Mouse (Mus musculus) c-Kit-positive CD71-positive TER-119-positive erythroid progenitor cells, embryonic 14.5 days (primary cell): ENCODE results near the gene Akap9.
"Not testable (repeated sequence)": the region's sequence is repeated elsewhere in the genome, so short reads cannot be mapped to it uniquely, and the experiment has no call there.

Source experiments
- DNase-seq: peaks from one replicate; pipeline ENCODE4 v3.0.0-alpha.2; 2013; ENCODE audit warnings: low spot score

The Akap9 gene

DNA sequence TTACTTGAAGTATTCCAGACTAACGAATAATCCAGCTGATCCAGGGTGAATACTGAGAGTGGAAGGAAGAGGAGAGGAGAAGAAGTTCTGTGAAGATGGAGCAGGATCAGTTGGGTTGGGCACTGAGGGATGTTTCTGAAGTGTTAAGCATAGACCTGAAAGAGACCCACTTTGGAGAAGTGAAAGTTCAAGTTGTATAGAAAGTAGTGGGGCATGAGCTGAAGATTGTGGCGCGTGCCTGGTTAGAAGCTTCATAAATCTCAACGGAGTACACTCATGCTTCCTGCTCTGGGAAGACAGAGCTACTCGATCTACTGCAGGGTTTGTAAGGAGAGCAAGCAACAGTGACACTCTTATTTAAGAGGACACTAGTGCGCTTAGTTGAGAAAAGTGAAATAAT is 41.3 kb downstream of the Akap9 start:
- DNase-seq, result no peak

GRCm38 (mm10) chr5:3970936-3971335 is 43.1 kb downstream of the Akap9 start:
- no peak for DNase-seq

DNA sequence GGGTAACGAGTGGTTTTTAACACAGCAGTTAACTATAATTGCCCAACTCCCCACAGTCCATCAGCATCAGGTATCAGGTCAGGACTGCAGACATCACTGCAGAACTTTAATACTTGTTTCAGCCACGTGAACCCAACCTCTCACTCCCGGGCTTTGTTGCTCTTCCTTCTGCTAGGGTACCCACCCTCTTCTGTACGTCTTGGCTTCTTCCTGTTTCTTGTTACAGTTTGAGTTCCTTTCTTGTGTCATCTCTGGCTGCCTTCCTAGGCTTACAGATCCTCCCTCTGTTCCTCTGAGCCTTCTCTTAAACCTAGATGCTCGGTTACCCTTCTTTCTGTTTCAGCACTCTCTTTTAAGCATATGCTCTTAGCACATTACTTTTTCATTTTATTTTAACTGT is 45.9 kb downstream of the Akap9 start:
- DNase-seq, result no peak

DNA sequence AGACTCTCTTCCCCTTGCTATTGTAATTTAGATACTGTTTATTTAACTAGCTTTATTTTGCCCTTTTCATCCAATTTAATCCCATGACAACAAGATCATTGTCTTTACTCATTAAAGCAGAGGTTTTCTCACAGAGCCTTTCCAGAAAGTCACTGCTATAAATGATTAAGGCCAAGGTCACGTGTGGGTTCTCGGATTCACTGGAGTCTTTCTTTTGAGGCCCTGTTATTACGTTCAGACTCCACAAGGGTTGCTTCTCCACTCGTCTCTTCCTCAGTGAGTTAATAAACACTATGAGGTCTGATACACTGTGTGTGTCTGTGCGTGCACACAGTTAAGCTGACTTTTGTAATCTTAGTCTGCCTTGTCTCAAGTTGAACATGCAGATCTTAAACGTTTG is 47.0 kb downstream of the Akap9 start:
- no peak for DNase-seq

DNA sequence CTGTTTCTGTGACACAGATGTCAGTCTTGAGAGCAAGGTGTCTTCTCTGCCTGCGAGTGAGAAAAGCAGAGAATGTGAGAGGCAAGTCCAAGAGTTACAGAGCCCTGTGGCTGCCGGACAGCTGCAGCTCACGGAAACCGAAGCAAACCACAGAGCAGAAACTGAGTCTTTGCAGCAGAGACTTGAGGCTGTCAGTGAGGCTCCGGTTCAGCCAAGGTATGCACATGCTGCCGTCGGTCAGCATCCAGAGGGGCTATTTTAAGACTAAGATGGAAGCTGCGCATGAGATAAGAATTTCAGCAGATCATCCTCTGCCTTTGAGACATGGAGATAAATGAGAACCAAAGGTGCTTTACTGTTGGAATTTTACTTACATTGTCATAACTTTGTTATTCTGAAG is 48.3 kb downstream of the Akap9 start:
- no peak for DNase-seq

GRCm38 (mm10) chr5:3977904-3978303 is 50.0 kb downstream of the Akap9 start:
- no peak for DNase-seq

GRCm38 (mm10) chr5:3989608-3990007 is 61.8 kb downstream of the Akap9 start:
- DNase-seq, result no peak

DNA sequence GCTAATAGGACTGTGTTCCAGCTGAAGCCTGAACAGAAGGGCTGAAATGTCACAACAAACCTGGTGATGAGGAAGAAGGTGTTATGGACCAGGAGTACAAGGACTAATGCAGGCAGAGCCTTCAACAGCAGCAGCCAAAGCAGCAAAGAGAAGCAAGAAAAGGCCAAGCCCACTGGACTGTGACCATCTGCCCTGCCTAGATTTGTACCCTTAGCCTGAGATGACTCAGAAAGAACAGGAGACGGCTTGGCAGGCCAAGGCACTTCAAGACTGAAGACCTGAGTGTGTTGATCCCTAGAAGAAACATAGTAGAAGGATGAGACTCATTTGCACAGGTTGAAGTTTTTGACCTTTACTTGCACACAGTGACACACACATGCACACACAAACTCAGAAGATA is 62.6 kb downstream of the Akap9 start:
- no peak for DNase-seq

- DNase-seq, result no peak
Measured at GRCm38 (mm10) chr5:4004531-4005469, 76.9 kb downstream of the Akap9 start.

GRCm38 (mm10) chr5:4006606-4007005 is 78.8 kb downstream of the Akap9 start:
- DNase-seq, result no peak

- DNase-seq, result no peak
Measured at GRCm38 (mm10) chr5:4008266-4008665, 80.4 kb downstream of the Akap9 start.

- no peak for DNase-seq
Measured at GRCm38 (mm10) chr5:4009540-4009939, 81.7 kb downstream of the Akap9 start.

GRCm38 (mm10) chr5:4017646-4018045 is 89.8 kb downstream of the Akap9 start:
- DNase-seq, result not testable (repeated sequence)

DNA sequence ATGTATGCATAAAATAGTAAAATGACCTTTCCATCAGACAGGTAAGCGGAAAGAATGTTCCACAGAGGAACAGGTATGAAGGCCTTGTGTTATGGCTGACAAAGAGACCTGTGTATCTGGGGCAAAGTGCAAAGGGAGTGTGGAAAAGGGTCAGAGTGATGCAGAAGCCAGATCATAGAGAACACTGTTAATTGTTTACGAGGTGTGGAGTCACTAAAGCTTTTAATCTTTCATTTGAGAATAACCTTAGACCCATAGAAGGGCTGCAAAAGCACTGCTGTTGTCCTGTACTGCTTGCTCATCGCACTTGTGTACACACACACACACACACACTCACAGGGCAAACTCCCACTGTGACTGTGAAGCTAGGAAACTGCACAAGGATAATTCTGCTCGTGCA is 91.5 kb downstream of the Akap9 start:
- DNase-seq, result no peak

DNA sequence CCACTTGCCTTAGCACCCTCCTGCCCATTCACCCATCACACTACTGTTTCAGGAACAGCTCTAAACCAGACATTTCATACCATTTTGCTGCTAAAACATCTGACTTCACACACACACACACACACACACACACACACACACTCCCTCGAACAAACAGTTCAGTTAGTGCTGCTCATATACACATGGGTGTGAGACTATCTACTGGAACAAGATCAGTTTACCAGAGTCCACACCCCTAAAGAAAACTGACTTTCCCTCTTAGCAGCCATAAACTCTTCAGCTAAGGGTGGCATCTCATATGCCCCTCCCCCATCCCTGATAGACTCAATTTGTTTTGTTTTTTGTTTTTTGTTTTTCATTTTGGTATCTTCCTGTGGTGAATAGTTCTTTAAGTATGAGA is 92.2 kb downstream of the Akap9 start:
- DNase-seq, result peak; percentile 1

DNA sequence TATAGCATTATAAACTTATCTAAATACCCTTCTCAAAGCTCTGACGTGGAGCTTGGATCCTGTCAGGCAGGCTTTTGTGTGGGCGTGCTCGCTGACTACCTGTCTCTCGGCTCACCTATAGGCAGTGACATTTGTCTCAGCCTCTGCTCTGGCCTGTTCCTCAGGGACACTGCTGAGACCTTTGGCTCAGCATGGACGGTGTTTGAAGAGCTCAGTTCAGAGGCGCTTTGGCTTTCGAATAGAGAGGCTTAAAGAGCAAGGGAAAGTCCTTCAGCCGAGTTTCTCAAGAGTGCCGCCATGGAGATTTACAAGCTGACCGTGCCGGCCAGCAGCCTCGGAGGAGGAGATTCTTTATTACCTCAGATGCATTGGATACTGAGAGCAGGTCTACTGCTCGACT is 95.3 kb downstream of the Akap9 start:
- no peak for DNase-seq

GRCm38 (mm10) chr5:4023742-4024681 is 96.2 kb downstream of the Akap9 start:
- DNase-seq, result no peak

GRCm38 (mm10) chr5:4024727-4025126 is 96.9 kb downstream of the Akap9 start:
- no peak for DNase-seq

- not testable (repeated sequence) for DNase-seq
Measured at GRCm38 (mm10) chr5:4026336-4026735, 98.5 kb downstream of the Akap9 start.

- no peak for DNase-seq
Measured at GRCm38 (mm10) chr5:4028486-4029173, 100.8 kb downstream of the Akap9 start.

GRCm38 (mm10) chr5:4031846-4032245 is 104.0 kb downstream of the Akap9 start:
- no peak for DNase-seq

GRCm38 (mm10) chr5:4036686-4037085 is 108.8 kb downstream of the Akap9 start:
- DNase-seq, result peak; percentile 4
